Comparison of ENCODE assay signal across 18 mouse cellular contexts in genomic region chr11:121061615-121062014, GRCm38 (mm10). TPM values are rescaled to one million over a fixed set of nuclear protein-coding genes. Genes with fewer than 3 reads are reported as not detected.
DNase-seq lines count a peak whose midpoint lies in the region; ATAC-seq and TF ChIP-seq lines count a peak whose summit lies in the region.
"Had no signal": no experiment of that assay in that cellular context is flagged by ENCODE, and none has a peak within 500 bp of the region (broad histone marks: within the 10 kb centered on the region; RNA-seq: fewer than 3 reads in every experiment).

No protein-coding gene starts in this region.

- WGBS in stomach, embryonic 15.5 days, result 36% methylated on average over 8 of the region's 8 CpGs

- TF ChIP-seq POLR2A in brain, embryonic 14.5 days (IDR thresholded peaks at IDR 0.05; ENCODE audit: borderline replicate concordance, extremely low read depth, insufficient read depth, insufficient read length, poor library complexity, severe bottlenecking), result no peak

- H3K9ac ChIP-seq in stomach, embryonic 15.5 days, result no peak overlapping the region
- H3K9ac ChIP-seq: forebrain, embryonic 12.5 days; liver, embryonic 12.5 days; midbrain, embryonic 12.5 days; neural tube, embryonic 15.5 days had no signal

- no peak overlapping the region for H3K4me2 ChIP-seq in stomach, embryonic 15.5 days
- H3K4me2 ChIP-seq: forebrain, embryonic 12.5 days; liver, embryonic 12.5 days; midbrain, embryonic 12.5 days; neural tube, embryonic 15.5 days had no signal

- ATAC-seq in stomach, embryonic 15.5 days (ENCODE audit: insufficient read depth, low FRiP score, low read depth), result no peak
- ATAC-seq: activated CD4-positive, CD25-positive, alpha-beta regulatory T cell, adult 4 months; hindbrain, embryonic 16.5 days; liver, embryonic 12.5 days had no signal

- no peak for TF ChIP-seq CTCF in brain, embryonic 14.5 days (IDR thresholded peaks at IDR 0.05; ENCODE audit: borderline replicate concordance, extremely low read depth, insufficient read depth, insufficient read length)

- DNase-seq in layer of hippocampus, adult 9-11 months, result peak; percentile 24
- DNase-seq in layer of hippocampus, adult 9-10 months (ENCODE audit: low spot score), result no peak
- peak; percentile 27 for DNase-seq in NIH3T3 (ENCODE audit: low read depth)
- peak; percentile 29 for DNase-seq in brain, embryonic 14.5 days (ENCODE audit: low read depth)
- DNase-seq in B cell, adult 2 months, result no peak
- DNase-seq in embryo, embryonic 11 days, result no peak
- DNase-seq: adrenal gland, postnatal 36 days; cerebellum, postnatal 14 days; heart, adult 18-20 months; lung, postnatal 36 days had no signal

- H3K4me3 ChIP-seq in stomach, embryonic 15.5 days (replicated peaks), result no peak overlapping the region
- H3K4me3 ChIP-seq: forebrain, embryonic 12.5 days; liver, embryonic 12.5 days; midbrain, embryonic 12.5 days; neural tube, embryonic 15.5 days had no signal

- H3K36me3 ChIP-seq in stomach, embryonic 15.5 days, result no peaks in the 10 kb centered on the region
- H3K36me3 ChIP-seq: forebrain, embryonic 12.5 days; liver, embryonic 12.5 days; midbrain, embryonic 12.5 days; neural tube, embryonic 15.5 days had no signal

- no peaks in the 10 kb centered on the region for H3K9me3 ChIP-seq in stomach, embryonic 15.5 days
- H3K9me3 ChIP-seq: forebrain, embryonic 12.5 days; liver, embryonic 12.5 days; midbrain, embryonic 12.5 days; neural tube, embryonic 15.5 days had no signal

- no peaks in the 10 kb centered on the region for H3K27me3 ChIP-seq in stomach, embryonic 15.5 days (replicated peaks)
- H3K27me3 ChIP-seq: forebrain, embryonic 12.5 days; neural tube, embryonic 15.5 days had no signal

- peak overlapping the region; percentile 23; the same call in 1 of the 2 replicates for H3K27ac ChIP-seq in stomach, embryonic 15.5 days
- H3K27ac ChIP-seq: forebrain, embryonic 12.5 days; liver, embryonic 12.5 days; midbrain, embryonic 12.5 days; neural tube, embryonic 15.5 days had no signal

- no peaks in the 10 kb centered on the region for H3K4me1 ChIP-seq in stomach, embryonic 15.5 days
- H3K4me1 ChIP-seq: forebrain, embryonic 12.5 days; midbrain, embryonic 12.5 days; neural tube, embryonic 15.5 days had no signal

RNA-seq across cellular contexts. Expression of gene Sectm1b, which starts 1.8 kb away (rescaled TPM):
- polyA plus RNA-seq in brain, embryonic 14.5 days (2012; rRNA removed), result not detected in 2 replicates
- polyA plus RNA-seq in stomach, embryonic 15.5 days (2015; fragmentation: Nextera tagmentation; extraction: Ambion mirVana), result 0.92 and 1.3 TPM in 2 replicates
- polyA plus RNA-seq: activated CD4-positive, CD25-positive, alpha-beta regulatory T cell, adult 4 months; forebrain, embryonic 12.5 days; hindbrain, embryonic 16.5 days; midbrain, embryonic 12.5 days; neural tube, embryonic 15.5 days had no signal

RNA-seq across cellular contexts. Expression of gene Sectm1a, which starts 19.4 kb away (rescaled TPM):
- polyA plus RNA-seq in brain, embryonic 14.5 days (2012; rRNA removed), result 0.19 TPM in 1 of 2 replicates, not detected in the other
- polyA plus RNA-seq in stomach, embryonic 15.5 days (2015; fragmentation: Nextera tagmentation; extraction: Ambion mirVana), result 0.57 and 0.93 TPM in 2 replicates
- polyA plus RNA-seq: activated CD4-positive, CD25-positive, alpha-beta regulatory T cell, adult 4 months; forebrain, embryonic 12.5 days; hindbrain, embryonic 16.5 days; midbrain, embryonic 12.5 days; neural tube, embryonic 15.5 days had no signal

RNA-seq across cellular contexts. Expression of gene Cd7, which starts 22.4 kb away (rescaled TPM):
- polyA plus RNA-seq in brain, embryonic 14.5 days (2012; rRNA removed), result 0.08 TPM in 1 of 2 replicates, not detected in the other
- 2.6 and 3.3 TPM in 2 replicates for polyA plus RNA-seq in stomach, embryonic 15.5 days (2015; fragmentation: Nextera tagmentation; extraction: Ambion mirVana)
- polyA plus RNA-seq: forebrain, embryonic 12.5 days; hindbrain, embryonic 16.5 days; midbrain, embryonic 12.5 days; neural tube, embryonic 15.5 days had no signal

RNA-seq across cellular contexts. Expression of gene Tex19.2, which starts 56.9 kb away (rescaled TPM):
- polyA plus RNA-seq in brain, embryonic 14.5 days (2012; rRNA removed), result not detected in 2 replicates
- polyA plus RNA-seq in stomach, embryonic 15.5 days (2015; fragmentation: Nextera tagmentation; extraction: Ambion mirVana), result not detected in 2 replicates
- polyA plus RNA-seq: activated CD4-positive, CD25-positive, alpha-beta regulatory T cell, adult 4 months; forebrain, embryonic 12.5 days; hindbrain, embryonic 16.5 days; kidney, embryonic 16.5 days; midbrain, embryonic 12.5 days; neural tube, embryonic 15.5 days had no signal

Comparison
In these comparisons a context has a peak if more than half of its experiments do, and no peak if none do; other contexts are left out.
1. DNase-seq: peak in layer of hippocampus, adult 9-11 months (single experiment), NIH3T3 (single experiment) and brain, embryonic 14.5 days (single experiment); none in layer of hippocampus, adult 9-10 months (single experiment), B cell, adult 2 months (0 of 2) and embryo, embryonic 11 days (single experiment).